Mouse (Mus musculus): ENCODE measurements around the gene Camk1g. TPM values are rescaled to one million over a fixed set of nuclear protein-coding genes. Genes with fewer than 3 reads are reported as not detected.

Gene Camk1g
- total RNA-seq, 2 experiments from 2014 or later: 38.1 to 38.2 TPM

DNA sequence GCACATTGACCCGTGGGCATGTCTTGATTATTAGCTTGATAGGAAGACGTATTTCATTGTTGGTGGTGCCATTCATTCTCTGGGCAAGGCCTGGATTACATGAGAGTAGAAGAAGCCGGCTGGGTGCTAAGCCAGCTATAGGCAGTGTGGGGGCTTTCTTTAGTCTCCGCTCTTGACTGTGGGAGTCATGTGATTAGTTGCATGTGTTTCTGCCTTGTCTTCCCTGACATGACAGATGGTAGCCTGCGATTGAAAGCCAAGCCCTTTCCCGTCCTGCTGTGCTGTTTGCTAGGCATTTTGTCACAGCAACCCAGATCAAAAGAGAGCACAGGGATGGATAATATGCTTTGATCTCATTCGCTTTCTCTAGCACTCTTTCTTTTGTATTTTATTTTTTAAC, 64.7 kb downstream of the Camk1g start:
- DNase-seq (ENCODE audit: low spot score in 2 of 2): no peak

DNA sequence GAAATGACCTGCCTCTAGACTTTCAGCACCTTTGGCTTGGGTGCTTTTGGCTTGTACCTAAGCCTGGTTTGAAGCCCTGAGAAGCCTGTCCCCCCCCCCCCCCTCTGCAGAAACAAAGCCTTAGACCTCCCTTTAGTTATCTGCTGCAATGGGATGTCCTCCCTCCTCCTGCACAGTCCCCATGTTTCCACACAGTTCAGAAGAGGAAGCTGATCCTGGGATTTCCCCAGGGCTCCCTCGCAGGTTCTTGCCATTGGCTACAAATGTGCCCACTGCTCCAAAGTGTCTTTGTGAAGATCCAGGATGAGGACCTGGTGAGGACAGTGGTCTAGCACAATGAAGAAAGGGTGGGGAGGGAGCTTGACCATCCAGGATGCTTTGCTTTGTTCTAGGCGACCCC, 67.0 kb downstream of the Camk1g start:
- no peak for DNase-seq (ENCODE audit: low spot score in 2 of 2)

- DNase-seq (ENCODE audit: low spot score in 2 of 2): no peak
These were observed 68.0 kb downstream of the Camk1g start for GRCm38 (mm10) chr1:193302093-193302405.

- DNase-seq (ENCODE audit: low spot score in 2 of 2): no peak
These were observed 68.6 kb downstream of the Camk1g start for GRCm38 (mm10) chr1:193301216-193302092.

- no peak for DNase-seq (ENCODE audit: low spot score in 2 of 2)
These were observed 70.1 kb downstream of the Camk1g start for GRCm38 (mm10) chr1:193299995-193300394.

DNA sequence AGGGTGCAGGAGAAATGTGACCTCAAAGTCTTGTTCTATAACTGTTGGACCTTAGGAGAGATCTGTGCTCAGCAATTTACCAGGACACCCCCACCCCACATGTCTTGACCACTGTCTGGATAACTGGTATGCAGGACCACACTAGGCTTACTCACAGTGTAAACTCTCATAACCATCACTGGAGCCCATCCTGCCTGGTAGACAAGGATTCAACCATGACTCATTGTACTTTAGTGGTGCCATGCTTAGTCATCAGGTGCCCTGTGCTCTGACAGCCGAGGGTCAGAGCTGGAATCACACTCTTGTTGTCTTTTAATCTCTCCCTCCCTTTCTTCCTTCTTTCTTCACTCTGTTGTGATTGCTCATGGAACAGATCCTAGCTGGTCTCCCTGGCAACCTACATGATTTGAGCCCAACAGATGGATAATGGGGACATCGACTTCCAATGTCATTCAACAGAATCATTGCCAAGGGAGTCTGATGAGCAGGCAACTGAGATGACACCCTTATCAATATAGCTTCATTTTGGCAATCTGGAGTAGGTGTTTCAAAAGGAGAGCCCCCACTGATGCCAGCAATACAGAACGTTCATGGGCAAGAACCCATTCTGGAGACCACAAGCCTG, 71.8 kb downstream of the Camk1g start:
- no peak for DNase-seq (ENCODE audit: low spot score in 2 of 2)

Other genes starting within 250 kb of the Camk1g start
- gene Diexf, start 240.0 kb downstream of the Camk1g start, total RNA-seq (2021): 10 to 100 TPM; 22.0 to 22.5 TPM
- gene Irf6, start 217.2 kb downstream of the Camk1g start, total RNA-seq (2021): 1 to 10 TPM; 1.6 to 1.7 TPM
- gene A130010J15Rik, start 202.3 kb downstream of the Camk1g start, total RNA-seq (2021): 1 to 10 TPM; 3.1 to 4.3 TPM
- gene Traf3ip3, start 168.6 kb downstream of the Camk1g start, total RNA-seq (2021): 1 to 10 TPM; 1.7 to 1.9 TPM
- 1 to 10 TPM in 1 of 2 experiments, under 1 TPM in 1; 0.98 to 2.2 TPM for gene Lamb3, start 162.6 kb downstream of the Camk1g start, total RNA-seq (2021)
- gene Hsd11b1, start 106.2 kb downstream of the Camk1g start, total RNA-seq (2021): 10 to 100 TPM; 16.6 to 16.8 TPM
- gene G0s2, start 97.1 kb downstream of the Camk1g start, total RNA-seq (2021): 1 to 10 TPM; 7.3 to 8.0 TPM

Measured in left cerebral cortex, adult 18-20 months (tissue).